Mouse (Mus musculus) limb, embryonic 10.5 days (tissue): ENCODE results near the gene Mmp11. TPM values are rescaled to one million over a fixed set of nuclear protein-coding genes. Genes with fewer than 3 reads are reported as not detected.

Experiments
- DNase-seq: peaks from one replicate; pipeline ENCODE4 v3.0.0-alpha.2; 2017; ENCODE audit warnings: low spot score
- H3K27ac ChIP-seq: fragments of 300-500 bp; sonication (generic); 2 replicates; pipeline ENCODE4 v1.5.1; 2016; ENCODE audit warnings: mild to moderate bottlenecking
- H3K27me3 ChIP-seq: fragments of 300-500 bp; sonication (generic); 2 replicates; pipeline ENCODE4 v1.6.1; 2016; ENCODE audit warnings: low read depth, mild to moderate bottlenecking; ENCODE audit not compliant: poor library complexity, severe bottlenecking
- H3K36me3 ChIP-seq: fragments of 300-500 bp; sonication (generic); 2 replicates; pipeline ENCODE4 v1.6.1; 2016; ENCODE audit warnings: mild to moderate bottlenecking, moderate library complexity
- H3K4me1 ChIP-seq: fragments of 300-500 bp; sonication (generic); 2 replicates; pipeline ENCODE4 v1.6.1; 2016
- H3K4me3 ChIP-seq: fragments of 300-500 bp; sonication (generic); 2 replicates; pipeline ENCODE4 v1.5.1; 2016; ENCODE audit warnings: mild to moderate bottlenecking, moderate library complexity
- H3K9me3 ChIP-seq: fragments of 300-500 bp; sonication (generic); replicated peaks from 2 replicates; pipeline ENCODE4 v1.6.1; 2016; ENCODE audit warnings: mild to moderate bottlenecking
- WGBS: fragments of 180-500 bp; shearing (Covaris S2); methylation state at CpG from one replicate; pipeline ENCODE4 v1.1.7; 2016; 5-methylcytosine and 5-hydroxymethylcytosine counted together
- polyA plus RNA-seq: library from polyadenylated mRNA; unstranded; fragments of >200 nt; fragmentation: Nextera tagmentation; extraction: Ambion mirVana; gene quantifications from 2 replicates; pipeline ENCODE4 v1.2.1, GENCODE M21; 2016

The Mmp11 gene
- polyA plus RNA-seq, 1 experiment from 2014 or later, result 68.1 TPM

DNA sequence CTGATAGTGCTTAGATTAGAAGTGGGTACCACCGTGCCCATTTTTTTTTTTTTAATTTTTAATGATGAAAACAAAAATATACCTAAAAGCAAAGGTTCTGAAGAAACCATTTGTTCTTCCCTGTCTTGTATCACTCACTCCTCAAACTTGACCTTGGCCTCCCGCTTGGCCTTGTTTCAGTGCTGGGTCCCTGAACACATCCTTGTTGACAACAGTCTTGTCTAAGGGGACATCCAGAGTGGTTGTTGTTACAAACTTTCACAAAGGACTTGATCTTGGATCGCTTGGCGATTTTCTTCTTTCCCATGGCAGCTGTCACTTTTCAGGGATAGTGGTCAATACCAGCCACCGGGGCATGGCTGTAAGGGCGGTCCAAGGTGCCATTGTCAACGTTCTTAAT, 8.9 kb upstream of the Mmp11 start:
- 0 out of 2 replicates have a peak, but pooled peaks cover 4% of the 10 kb centered on the region for H3K4me1 ChIP-seq
- H3K4me3 ChIP-seq, result no peak overlapping the region
- no peaks in the 10 kb centered on the region for H3K9me3 ChIP-seq
- no peak overlapping the region for H3K27ac ChIP-seq
- no peaks in the 10 kb centered on the region for H3K36me3 ChIP-seq
- DNase-seq, result no peak
- 89% methylated on average over 7 of the region's 7 CpGs for WGBS
- peaks cover 28% of the 10 kb centered on the region for H3K27me3 ChIP-seq

DNA sequence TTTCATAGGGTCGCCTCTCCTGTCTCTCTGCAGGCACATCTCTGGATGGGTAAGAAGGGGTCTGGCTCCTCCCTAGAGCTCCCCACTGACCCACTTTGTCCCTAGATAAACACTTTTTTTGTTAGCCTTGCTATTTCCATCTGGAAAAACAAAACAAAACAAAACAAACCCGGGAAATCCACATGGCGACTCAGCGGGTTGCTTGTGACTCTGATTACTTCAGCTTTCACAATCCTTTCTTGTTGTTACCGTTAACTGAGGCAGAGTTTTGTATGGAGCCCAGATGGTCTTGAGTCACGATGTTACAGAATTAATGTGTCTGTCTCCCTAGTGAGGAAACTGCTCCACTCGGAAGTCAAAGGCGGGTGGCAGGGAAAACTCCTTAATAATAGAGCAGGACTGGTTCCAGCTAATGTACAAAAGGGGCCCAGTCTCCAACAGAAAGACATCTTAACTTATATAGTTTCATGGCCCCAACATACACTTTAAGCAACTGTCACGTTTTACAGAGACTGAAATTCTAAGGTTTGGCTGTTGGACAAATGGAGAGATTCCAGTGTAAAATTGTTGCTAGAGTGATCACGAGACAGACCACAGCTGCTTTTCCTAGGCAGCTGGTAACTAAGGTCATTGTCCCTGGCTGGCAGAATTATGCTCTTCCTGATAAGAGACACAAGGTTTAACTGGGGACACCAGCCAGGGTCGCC, 7.9 kb upstream of the Mmp11 start:
- DNase-seq, result no peak
- H3K9me3 ChIP-seq, result no peaks in the 10 kb centered on the region
- no peaks in the 10 kb centered on the region for H3K36me3 ChIP-seq
- H3K27me3 ChIP-seq, result peaks cover 28% of the 10 kb centered on the region
- H3K4me3 ChIP-seq, result no peak overlapping the region
- H3K4me1 ChIP-seq, result 0 out of 2 replicates have a peak, but pooled peaks cover 4% of the 10 kb centered on the region
- WGBS, result 53% methylated on average over 11 of the region's 11 CpGs
- H3K27ac ChIP-seq, result no peak overlapping the region

DNA sequence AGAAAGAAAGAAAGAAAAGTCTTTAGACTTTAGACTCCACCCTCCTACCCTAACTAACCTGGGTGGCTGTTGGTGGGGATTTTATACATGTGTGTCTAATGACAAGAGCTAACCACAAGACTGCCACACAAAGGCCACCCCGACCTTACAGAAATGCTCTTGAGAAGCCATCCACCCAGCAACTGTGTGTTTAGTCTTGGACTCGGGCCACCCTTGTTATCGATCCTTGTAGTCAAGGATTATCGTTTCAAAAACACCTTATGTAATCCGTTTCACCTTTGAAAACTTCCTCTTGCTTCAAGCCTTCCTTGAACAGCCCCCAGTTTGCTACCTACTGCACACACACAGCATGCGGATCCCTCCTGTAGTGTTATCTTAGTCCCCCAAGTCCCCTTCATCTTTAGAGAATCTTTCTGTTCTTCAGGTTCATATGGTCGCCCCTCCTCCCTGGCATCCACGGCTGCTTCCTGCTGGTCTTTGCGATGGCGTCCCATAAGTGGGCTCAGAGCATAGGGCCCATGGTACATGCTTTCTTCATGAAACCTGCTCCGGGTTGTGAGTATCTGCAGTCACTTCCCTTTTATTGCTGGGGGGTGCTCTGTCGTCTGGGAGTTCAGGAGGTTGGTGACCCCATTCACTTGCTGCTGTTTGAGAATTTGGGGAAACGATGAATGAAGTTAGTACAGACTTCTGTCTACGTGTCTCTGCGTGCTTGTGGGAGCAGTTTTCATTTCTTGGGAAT, 6.6 kb upstream of the Mmp11 start, which contains the start of gene Vpreb3:
Gene Vpreb3 (plus strand): TSS at position 322 of the 742 bp plus-strand sequence.
- Histone ChIP-seq H3K27me3 (peaks cover 27% of the 10 kb centered on the region), H3K4me1 (0 out of 2 replicates have a peak, but pooled peaks cover 4% of the 10 kb centered on the region), H3K36me3 (no peaks in the 10 kb centered on the region), H3K27ac (no peak within 1 kb of the TSS), H3K9me3 (no peaks in the 10 kb centered on the region), H3K4me3 (no peak within 1 kb of the TSS)
- DNase-seq, result no peak
- WGBS, result 84% methylated on average over 15 of the region's 15 CpGs

DNA sequence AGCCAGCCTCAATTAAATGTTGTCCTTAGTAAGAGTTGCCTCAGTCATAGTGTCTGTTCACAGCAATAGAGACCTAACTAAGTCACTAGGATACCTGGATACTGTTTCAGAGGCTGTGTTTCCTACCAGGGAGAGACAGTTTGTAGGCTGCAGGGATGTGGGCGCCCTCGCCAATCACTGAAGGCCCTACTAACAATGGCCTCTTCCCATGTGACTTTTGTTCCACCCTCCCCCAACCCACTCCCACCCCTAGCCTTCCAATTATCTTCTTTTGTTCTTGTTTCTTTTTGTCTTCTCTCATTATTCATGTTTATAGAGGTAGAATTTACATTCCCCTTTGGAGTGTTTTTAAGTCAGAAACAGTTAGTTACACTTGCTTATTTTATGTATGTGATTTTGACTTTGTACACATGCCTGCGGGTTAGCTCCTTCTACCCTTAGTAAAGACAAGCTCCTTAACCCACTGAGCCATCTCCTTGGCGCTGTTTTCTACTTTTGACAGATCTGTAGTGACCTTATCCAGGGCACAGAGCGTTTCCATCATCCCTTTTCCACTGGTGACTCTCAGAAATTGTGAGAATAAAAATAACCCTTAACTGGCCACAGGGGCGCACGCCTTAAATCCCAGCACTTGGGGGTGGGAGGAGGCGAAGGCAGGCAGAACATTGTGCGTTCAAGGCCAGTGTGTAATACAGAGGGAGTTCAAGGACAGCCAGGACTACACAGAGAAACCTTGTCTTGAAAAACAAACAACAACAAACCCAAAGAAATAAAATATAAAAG, 4.9 kb upstream of the Mmp11 start:
- Histone ChIP-seq H3K27ac (no peak overlapping the region), H3K36me3 (no peaks in the 10 kb centered on the region), H3K4me3 (no peak overlapping the region), H3K27me3 (peaks cover 44% of the 10 kb centered on the region), H3K9me3 (no peaks in the 10 kb centered on the region), H3K4me1 (peaks cover 5% of the 10 kb centered on the region)
- WGBS, result 81% methylated on average over 9 of the region's 9 CpGs
- no peak for DNase-seq

DNA sequence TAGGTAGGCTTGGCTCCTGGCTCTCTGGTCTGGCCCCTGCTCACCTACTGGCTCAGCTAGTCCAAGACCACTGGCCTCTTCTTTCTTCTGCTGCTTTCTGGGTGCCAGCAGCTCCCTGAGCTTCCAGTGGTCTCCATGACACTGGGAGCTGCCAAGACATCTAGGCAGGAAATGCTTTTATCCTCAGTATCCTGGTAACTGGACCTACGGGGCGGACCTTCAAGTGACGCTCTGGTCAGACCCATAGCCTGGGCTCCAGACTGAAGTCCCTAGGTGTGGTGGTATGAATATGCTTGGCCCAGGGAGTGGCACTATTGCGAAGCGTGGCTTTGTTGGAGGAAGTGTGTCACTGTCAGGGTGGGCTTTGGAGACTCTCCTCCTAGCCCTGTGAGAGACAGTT, 4.2 kb upstream of the Mmp11 start, which contains the start of gene Gm867:
Gene Gm867 (minus strand): TSS at position 153 of the 400 bp plus-strand sequence.
- no peak within 1 kb of the TSS for H3K4me3 ChIP-seq
- H3K27me3 ChIP-seq, result peaks cover 51% of the 10 kb centered on the region
- no peaks in the 10 kb centered on the region for H3K36me3 ChIP-seq
- H3K27ac ChIP-seq, result no peak within 1 kb of the TSS
- H3K9me3 ChIP-seq, result no peaks in the 10 kb centered on the region
- H3K4me1 ChIP-seq, result peaks cover 12% of the 10 kb centered on the region
- WGBS, result 79% methylated on average over 5 of the region's 5 CpGs
- DNase-seq, result no peak

DNA sequence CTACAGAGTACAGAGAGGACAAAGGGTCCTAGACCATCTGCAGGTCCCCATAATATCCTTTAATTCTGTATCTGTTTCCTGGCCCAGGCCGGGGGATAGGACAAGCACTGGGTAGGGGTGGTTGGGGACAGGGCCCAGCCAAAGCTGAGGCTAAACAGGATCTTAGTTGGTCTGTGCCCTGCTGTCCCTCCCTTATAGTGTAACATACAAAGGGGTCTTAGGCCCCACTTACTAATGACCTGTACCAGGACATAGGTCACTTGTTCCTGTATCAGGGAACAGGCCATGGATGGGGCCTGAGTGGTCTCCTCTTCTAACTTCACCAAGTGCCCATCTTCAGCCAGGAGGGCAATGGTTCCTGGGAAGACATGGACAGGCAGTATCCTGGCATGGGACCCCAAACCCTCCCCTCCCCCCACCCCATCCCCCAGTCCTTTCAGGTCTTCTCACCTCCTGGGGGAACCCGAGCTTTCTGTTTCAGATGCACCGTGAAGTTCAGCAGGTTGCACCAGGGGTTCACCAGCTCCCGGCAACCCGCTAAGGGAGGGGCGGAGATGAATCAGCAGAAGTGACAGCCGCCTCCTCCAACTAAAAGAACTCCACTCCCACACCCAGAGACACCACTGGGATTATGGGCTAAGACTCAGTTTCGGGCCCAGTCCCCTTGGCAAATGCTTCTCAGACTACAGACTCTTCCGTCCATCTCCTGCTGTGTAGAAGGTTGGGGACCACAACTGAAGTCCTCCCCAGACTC, 3.4 kb upstream of the Mmp11 start:
- peaks cover 60% of the 10 kb centered on the region for H3K27me3 ChIP-seq
- WGBS, result 41% methylated on average over 9 of the region's 9 CpGs
- DNase-seq, result no peak
- H3K4me1 ChIP-seq, result peaks cover 16% of the 10 kb centered on the region
- no peak overlapping the region for H3K4me3 ChIP-seq
- no peaks in the 10 kb centered on the region for H3K36me3 ChIP-seq
- H3K27ac ChIP-seq, result no peak overlapping the region
- H3K9me3 ChIP-seq, result no peaks in the 10 kb centered on the region

DNA sequence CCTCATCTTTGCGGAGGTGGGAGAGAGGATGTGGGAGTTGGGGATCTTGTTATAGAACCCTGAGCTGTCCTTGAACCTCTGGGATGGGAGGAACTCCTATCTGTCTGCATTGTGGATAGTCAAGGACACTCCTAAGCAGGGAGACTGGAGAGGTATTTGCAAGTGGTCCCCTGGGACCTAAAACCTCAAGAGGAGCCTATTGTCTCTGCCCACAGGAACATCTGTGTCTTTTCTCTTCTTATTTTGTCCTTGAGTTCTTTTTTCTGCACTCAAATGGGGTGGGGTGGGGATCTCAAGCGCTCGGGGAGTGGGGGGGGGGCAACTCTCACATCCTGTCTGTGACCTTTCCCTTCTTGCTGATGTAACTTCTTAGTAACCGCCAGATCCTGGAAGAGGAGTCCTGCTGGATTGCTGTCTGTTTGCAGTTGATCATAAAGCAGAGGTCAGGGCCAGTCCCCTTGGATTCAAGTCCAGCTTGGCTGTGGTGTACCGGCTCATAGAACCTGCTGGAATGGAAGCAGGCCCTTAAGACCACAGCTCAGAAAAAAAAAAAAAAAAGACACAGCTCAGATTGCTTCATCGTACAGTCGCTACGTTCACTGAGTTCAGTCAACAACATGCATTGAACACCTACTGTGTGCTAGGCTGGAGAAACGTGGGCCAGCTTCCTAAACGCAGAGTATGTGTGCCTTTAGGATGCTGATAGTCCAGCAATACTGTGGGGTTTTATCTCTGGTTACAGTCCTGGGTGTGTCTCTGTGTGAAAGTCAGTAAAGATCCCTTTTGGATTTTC, 1.8 kb upstream of the Mmp11 start:
- peaks cover 19% of the 10 kb centered on the region for H3K4me1 ChIP-seq
- H3K36me3 ChIP-seq, result no peaks in the 10 kb centered on the region
- DNase-seq, result no peak
- H3K27ac ChIP-seq, result no peak overlapping the region
- H3K9me3 ChIP-seq, result no peaks in the 10 kb centered on the region
- 58% methylated on average over 10 of the region's 10 CpGs for WGBS
- peaks cover 74% of the 10 kb centered on the region for H3K27me3 ChIP-seq
- H3K4me3 ChIP-seq, result no peak overlapping the region

DNA sequence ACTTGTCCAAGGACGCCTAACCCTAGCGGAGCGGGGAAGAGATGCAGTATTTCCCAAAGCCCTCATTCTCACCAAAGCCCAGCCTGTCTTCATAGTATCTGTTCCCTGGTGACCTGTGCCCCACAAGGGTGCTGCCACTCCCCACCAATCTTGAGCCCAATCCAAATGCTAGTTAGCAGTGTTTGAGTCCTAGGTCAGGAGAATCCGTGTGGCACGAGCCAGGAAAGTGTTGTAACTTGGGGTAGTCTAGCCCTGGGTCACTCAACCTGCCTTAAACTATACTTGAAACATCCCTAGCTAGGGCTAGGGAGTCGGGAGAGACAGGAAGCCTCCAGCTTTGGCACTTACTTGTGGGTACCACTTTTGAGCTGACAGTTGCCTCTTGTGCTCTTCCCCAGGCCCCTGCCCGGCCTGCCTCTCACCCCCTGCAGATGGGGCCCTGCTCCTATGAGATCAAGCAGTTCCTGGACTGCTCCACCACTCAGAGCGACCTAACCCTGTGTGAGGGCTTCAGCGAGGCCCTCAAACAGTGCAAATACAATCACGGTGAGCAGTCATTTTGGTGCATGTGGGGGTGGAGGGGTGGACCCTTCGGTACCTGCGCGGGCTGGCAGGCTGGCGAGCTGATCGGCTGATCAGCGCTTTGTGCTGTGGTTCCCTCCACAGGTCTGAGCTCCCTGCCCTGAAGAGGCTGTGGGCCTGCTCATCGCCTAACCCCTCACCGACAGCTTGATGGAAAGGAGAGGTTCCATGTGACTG, 792 bp upstream of the Mmp11 start:
- Histone ChIP-seq H3K36me3 (no peaks in the 10 kb centered on the region), H3K9me3 (no peaks in the 10 kb centered on the region), H3K4me3 (no peak overlapping the region), H3K27ac (no peak overlapping the region), H3K4me1 (peaks cover 29% of the 10 kb centered on the region), H3K27me3 (peaks cover 78% of the 10 kb centered on the region)
- no peak for DNase-seq
- 33% methylated on average over 18 of the region's 18 CpGs for WGBS

DNA sequence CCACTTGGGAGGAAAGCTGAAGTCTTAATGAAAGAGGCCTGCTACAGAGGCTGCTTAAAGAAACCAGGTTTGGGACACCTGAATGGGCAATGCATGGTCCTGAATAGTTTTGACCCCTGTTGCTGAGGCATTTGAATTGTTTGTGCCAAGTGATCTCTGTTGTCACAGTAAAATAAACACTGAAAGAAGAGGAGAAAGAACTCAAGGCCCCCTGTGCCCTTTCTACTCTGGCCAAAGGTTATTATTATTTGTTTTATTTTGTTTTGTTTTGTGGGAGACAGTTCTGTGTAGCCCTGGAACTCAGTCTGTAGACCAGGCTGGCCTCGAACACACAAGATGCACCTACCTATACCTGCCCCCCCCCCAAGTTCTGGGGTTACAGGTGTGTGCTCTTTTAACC, 1.3 kb downstream of the Mmp11 start:
- Histone ChIP-seq H3K4me3 (peak overlapping the region; percentile 62; the same call in 1 of the 2 replicates), H3K36me3 (no peaks in the 10 kb centered on the region), H3K27me3 (peaks cover 89% of the 10 kb centered on the region), H3K4me1 (peaks cover 43% of the 10 kb centered on the region), H3K9me3 (no peaks in the 10 kb centered on the region), H3K27ac (no peak overlapping the region)
- 63% methylated on average over 1 of the region's 1 CpGs for WGBS
- no peak for DNase-seq

DNA sequence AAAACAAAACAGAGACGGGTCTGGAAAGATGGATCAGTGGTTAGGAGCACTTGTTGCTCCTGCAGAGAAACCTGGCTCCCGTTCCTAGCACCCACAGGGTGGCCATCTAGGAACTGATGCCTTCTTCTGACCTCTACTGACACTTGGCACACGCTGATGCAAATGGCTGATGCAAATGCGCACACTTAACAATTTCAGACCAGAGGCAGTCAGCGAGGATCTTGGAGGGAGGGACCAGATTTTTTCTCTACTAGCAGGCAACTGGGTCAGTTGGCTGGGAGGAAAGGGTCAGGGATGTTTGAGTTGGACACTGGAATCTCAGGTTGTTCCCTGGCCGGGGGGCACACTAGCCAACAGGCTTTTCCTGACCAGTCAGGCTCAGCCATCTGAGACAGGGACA, 3.4 kb downstream of the Mmp11 start, which contains the start of gene Chchd10:
Gene Chchd10 (plus strand): TSS at position 240 of the 400 bp plus-strand sequence.
- WGBS, result 23% methylated on average over 6 of the region's 6 CpGs
- Histone ChIP-seq H3K27ac (peak within 1 kb of the TSS; percentile 94), H3K9me3 (no peaks in the 10 kb centered on the region), H3K27me3 (peaks cover 87% of the 10 kb centered on the region), H3K4me3 (peak within 1 kb of the TSS; percentile 77), H3K36me3 (peaks cover 5% of the 10 kb centered on the region), H3K4me1 (peaks cover 49% of the 10 kb centered on the region)
- DNase-seq, result no peak

DNA sequence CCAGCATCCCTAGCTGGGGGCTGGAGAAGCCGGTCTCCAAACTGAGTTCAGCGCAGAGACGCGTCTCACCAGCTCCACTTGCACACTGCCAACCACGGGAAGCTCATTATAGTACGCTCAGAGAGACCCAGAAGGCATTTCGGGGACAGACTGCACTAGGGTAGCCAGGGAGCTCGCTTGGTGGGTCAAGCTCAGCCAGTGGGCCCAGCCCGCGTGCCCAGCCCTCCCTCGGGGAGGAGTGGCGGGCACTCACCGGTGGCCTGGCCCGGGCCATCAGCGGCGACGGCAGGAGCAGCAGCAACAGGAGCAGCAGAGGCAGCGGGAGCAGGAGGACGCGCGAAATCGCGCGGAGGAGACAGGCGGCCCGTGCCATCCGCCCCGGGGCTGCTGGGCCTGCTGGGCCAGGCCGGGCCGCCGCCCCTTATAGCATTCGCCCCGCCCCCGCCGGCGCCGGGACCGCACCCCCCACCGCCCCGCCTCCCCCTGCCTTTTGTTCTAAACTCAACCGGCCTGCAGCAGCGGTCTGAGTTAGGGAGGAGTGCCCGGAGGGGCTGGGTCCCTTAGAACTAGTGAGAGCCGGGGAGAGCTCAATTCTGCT, 4.1 kb downstream of the Mmp11 start:
- H3K36me3 ChIP-seq, result peaks cover 12% of the 10 kb centered on the region
- WGBS, result 2% methylated on average over 27 of the region's 44 CpGs
- peak; percentile 88 for DNase-seq
- peak overlapping the region; percentile 77 for H3K4me3 ChIP-seq
- no peaks in the 10 kb centered on the region for H3K9me3 ChIP-seq
- H3K27me3 ChIP-seq, result peaks cover 81% of the 10 kb centered on the region
- H3K4me1 ChIP-seq, result peaks cover 49% of the 10 kb centered on the region
- H3K27ac ChIP-seq, result peak overlapping the region; percentile 94
